Mouse (Mus musculus) cerebellum, adult 2 months (tissue): ENCODE results near the gene Plekha5.

Experiments used
- CTCF ChIP-seq: fragments of 200-500 bp; IDR thresholded peaks from 2 replicates; pipeline ENCODE4 v1.5.1; 2011; ENCODE audit warnings: low read depth, mild to moderate bottlenecking, control low read depth, low read length, moderate library complexity, borderline replicate concordance; ENCODE audit not compliant: insufficient read depth
- POLR2A ChIP-seq: fragments of 200-500 bp; IDR thresholded peaks from 2 replicates; pipeline ENCODE4 v1.6.1; 2011; ENCODE audit warnings: low read length, control low read depth, borderline replicate concordance; ENCODE audit not compliant: insufficient read depth

DNA sequence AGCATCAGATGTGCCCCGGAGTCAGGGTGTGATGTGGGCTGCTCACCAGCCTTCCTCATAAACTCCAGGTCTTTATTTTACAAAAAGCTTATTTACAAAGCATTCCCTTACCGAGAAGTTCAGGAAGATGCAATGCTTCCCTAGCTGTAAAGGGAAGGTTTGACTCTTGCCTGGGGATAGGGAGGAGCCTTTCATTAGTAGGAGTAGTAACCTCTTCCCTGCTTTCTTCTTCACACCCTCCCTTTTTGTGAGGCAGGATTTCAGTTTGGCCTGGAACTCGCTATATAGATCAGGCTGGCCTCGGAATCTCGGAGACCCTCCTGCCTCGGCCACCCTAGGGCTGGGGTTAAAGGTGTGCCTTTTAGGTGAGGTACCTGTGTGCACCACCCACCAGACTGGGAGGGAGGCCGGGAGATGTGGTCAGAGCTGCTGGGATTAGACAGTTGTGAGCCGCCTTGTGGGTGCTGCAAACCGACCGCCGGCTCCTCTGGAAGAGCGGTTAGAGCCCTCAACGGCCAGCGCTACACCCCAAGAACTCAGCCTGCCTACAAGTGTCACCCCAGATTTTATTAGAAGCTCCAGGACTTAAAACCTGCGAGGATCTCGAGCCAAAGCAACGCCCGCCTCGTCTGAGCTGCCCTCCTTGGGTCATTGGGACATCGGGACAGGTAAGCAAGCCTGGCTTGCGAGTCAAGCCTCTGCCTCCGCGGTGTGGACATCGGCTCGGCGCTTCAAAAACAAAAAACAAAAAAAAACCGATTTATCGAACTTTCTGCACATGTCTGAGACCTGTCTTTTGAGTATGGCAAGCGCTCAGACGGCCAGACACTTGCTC lies 198.8 kb downstream of the Plekha5 start, which contains the start of gene Aebp2:
- no peak for TF ChIP-seq POLR2A
- TF ChIP-seq CTCF = no peak
